9 mouse cellular contexts compared by ENCODE assay signal in the genomic region with DNA sequence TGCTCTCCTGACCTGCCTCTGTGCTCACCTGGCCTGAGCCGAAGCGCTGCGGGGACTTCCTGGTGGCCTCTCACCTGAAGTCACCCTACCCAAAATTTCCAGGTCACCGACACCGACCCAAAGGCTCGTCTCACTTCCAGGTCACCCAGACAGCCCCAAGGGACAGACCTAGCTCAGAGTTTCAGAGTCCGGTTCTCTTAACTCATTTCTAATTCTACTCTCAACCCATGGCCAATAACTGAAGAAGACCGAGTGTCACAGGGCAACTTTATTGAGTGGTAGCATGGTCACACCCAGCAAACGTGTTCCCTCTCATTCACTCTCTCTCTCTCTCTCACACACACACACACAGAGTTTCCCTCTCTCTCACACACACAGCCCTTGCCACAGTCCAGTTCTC. TPM values are rescaled to one million over a fixed set of nuclear protein-coding genes. Genes with fewer than 3 reads are reported as not detected.
DNase-seq lines count a peak whose midpoint lies in the region; ATAC-seq and TF ChIP-seq lines count a peak whose summit lies in the region.
"Had no signal": no experiment of that assay in that cellular context is flagged by ENCODE, and none has a peak within 500 bp of the region (broad histone marks: within the 10 kb centered on the region; RNA-seq: fewer than 3 reads in every experiment).

No protein-coding gene starts in this region.

- peaks cover 20% of the 10 kb centered on the region for H3K36me3 ChIP-seq in kidney, embryonic 15.5 days
- H3K36me3 ChIP-seq in hindbrain, embryonic 15.5 days, result peaks cover 7% of the 10 kb centered on the region; the same call in 1 of the 2 replicates
- H3K36me3 ChIP-seq in midbrain, embryonic 15.5 days (replicated peaks), result peaks cover 7% of the 10 kb centered on the region; the same call in 1 of the 2 replicates

- H3K9me3 ChIP-seq in kidney, embryonic 15.5 days (replicated peaks), result no peaks in the 10 kb centered on the region
- no peaks in the 10 kb centered on the region for H3K9me3 ChIP-seq in hindbrain, embryonic 15.5 days
- no peaks in the 10 kb centered on the region for H3K9me3 ChIP-seq in midbrain, embryonic 15.5 days

- no peak for TF ChIP-seq POLR2A in cortical plate, adult 2 months (IDR thresholded peaks at IDR 0.05; ENCODE audit: extremely low read depth, insufficient read depth, low read length)

- peak overlapping the region; percentile 15; the same call in 1 of the 2 replicates for H3K27ac ChIP-seq in kidney, embryonic 15.5 days
- H3K27ac ChIP-seq in cortical plate, adult 2 months (ENCODE audit: insufficient read depth, low read length), result no peak overlapping the region
- H3K27ac ChIP-seq in hindbrain, embryonic 15.5 days (replicated peaks), result no peak overlapping the region
- H3K27ac ChIP-seq in midbrain, embryonic 15.5 days, result no peak overlapping the region

- 11% methylated on average over 9 of the region's 9 CpGs for WGBS in kidney, embryonic 15.5 days
- 23% methylated on average over 9 of the region's 9 CpGs for WGBS in hindbrain, embryonic 15.5 days
- 19% methylated on average over 9 of the region's 9 CpGs for WGBS in midbrain, embryonic 15.5 days

- peaks cover 41% of the 10 kb centered on the region for H3K27me3 ChIP-seq in kidney, embryonic 15.5 days
- H3K27me3 ChIP-seq in hindbrain, embryonic 15.5 days, result peaks cover 51% of the 10 kb centered on the region
- peaks cover 48% of the 10 kb centered on the region for H3K27me3 ChIP-seq in midbrain, embryonic 15.5 days (replicated peaks)

- peak overlapping the region; percentile 59 for H3K4me3 ChIP-seq in kidney, embryonic 15.5 days (replicated peaks)
- H3K4me3 ChIP-seq in cortical plate, adult 2 months (ENCODE audit: insufficient read depth, low read length), result peak overlapping the region; percentile 29; the same call in 1 of the 2 replicates
- peak overlapping the region; percentile 46; the same call in 1 of the 2 replicates for H3K4me3 ChIP-seq in hindbrain, embryonic 15.5 days
- H3K4me3 ChIP-seq in midbrain, embryonic 15.5 days, result peak overlapping the region; percentile 40; the same call in 1 of the 2 replicates

- no peak for TF ChIP-seq CTCF in cortical plate, adult 2 months (IDR thresholded peaks at IDR 0.05; ENCODE audit: extremely low read depth, insufficient read depth, low read length)

- H3K9ac ChIP-seq in kidney, embryonic 15.5 days, result peak overlapping the region; percentile 51
- no peak overlapping the region for H3K9ac ChIP-seq in hindbrain, embryonic 15.5 days
- H3K9ac ChIP-seq in midbrain, embryonic 15.5 days, result no peak overlapping the region; the same call in 1 of the 2 replicates

- ATAC-seq in kidney, embryonic 15.5 days (replicated peaks; ENCODE audit: low FRiP score), result no peak
- no peak for ATAC-seq in hindbrain, embryonic 15.5 days (ENCODE audit: low FRiP score, low read depth)
- no peak for ATAC-seq in midbrain, embryonic 15.5 days (replicated peaks)

- no peak for DNase-seq in kidney, postnatal 36 days
- no peak for DNase-seq in layer of hippocampus, adult 9-10 months (ENCODE audit: low spot score)
- DNase-seq in layer of hippocampus, adult 8-10 months (ENCODE audit: low spot score in 2 of 2), result no peak
- DNase-seq in frontal cortex, postnatal 14 days (ENCODE audit: low spot score in 2 of 2), result no peak

- peaks cover 34% of the 10 kb centered on the region for H3K4me1 ChIP-seq in kidney, embryonic 15.5 days
- peaks cover 2% of the 10 kb centered on the region; the same call in 1 of the 2 replicates for H3K4me1 ChIP-seq in cortical plate, adult 2 months (ENCODE audit: control insufficient read depth, insufficient read depth, low read length)
- peaks cover 16% of the 10 kb centered on the region for H3K4me1 ChIP-seq in hindbrain, embryonic 15.5 days (replicated peaks)
- peaks cover 12% of the 10 kb centered on the region for H3K4me1 ChIP-seq in midbrain, embryonic 15.5 days

- peak overlapping the region; percentile 94 for H3K4me2 ChIP-seq in kidney, embryonic 15.5 days
- H3K4me2 ChIP-seq in hindbrain, embryonic 15.5 days, result peak overlapping the region; percentile 89
- H3K4me2 ChIP-seq in midbrain, embryonic 15.5 days, result peak overlapping the region; percentile 69

RNA-seq across cellular contexts. Expression of gene Sfn, which starts 1.7 kb away (rescaled TPM):
- 9.8 and 13.3 TPM in 2 replicates for polyA plus RNA-seq in kidney, embryonic 15.5 days (2015; fragmentation: Nextera tagmentation; extraction: Ambion mirVana)
- 2.1 and 2.6 TPM in 2 replicates for polyA plus RNA-seq in cortical plate, adult 2 months (2012; rRNA removed)
- 2.2 TPM in 2 replicates for polyA plus RNA-seq in hindbrain, embryonic 15.5 days (2015; fragmentation: Nextera tagmentation; extraction: Ambion mirVana)
- 1.2 and 3.4 TPM in 2 replicates for polyA plus RNA-seq in midbrain, embryonic 15.5 days (2015; fragmentation: Nextera tagmentation; extraction: Ambion mirVana)
- total RNA-seq in layer of hippocampus, adult 8-10 months (2022), result 1 to 10 TPM; 1.4 to 3.1 (median 2.1) TPM

RNA-seq across cellular contexts. Expression of gene Gpn2, which starts 16.1 kb away (rescaled TPM):
- polyA plus RNA-seq in kidney, embryonic 15.5 days (2015; fragmentation: Nextera tagmentation; extraction: Ambion mirVana), result 19.8 and 20.3 TPM in 2 replicates
- 19.4 and 22.2 TPM in 2 replicates for polyA plus RNA-seq in cortical plate, adult 2 months (2012; rRNA removed)
- 17.6 and 19.7 TPM in 2 replicates for polyA plus RNA-seq in hindbrain, embryonic 15.5 days (2015; fragmentation: Nextera tagmentation; extraction: Ambion mirVana)
- polyA plus RNA-seq in midbrain, embryonic 15.5 days (2015; fragmentation: Nextera tagmentation; extraction: Ambion mirVana), result 18.2 and 21.2 TPM in 2 replicates
- total RNA-seq in layer of hippocampus, adult 8-10 months (2022), result 10 to 100 TPM in 2 of 4 experiments, 1 to 10 TPM in 2; 9.3 to 11.8 (median 10.3) TPM

RNA-seq across cellular contexts. Expression of gene Gpatch3, which starts 25.8 kb away (rescaled TPM):
- 7.4 and 7.8 TPM in 2 replicates for polyA plus RNA-seq in kidney, embryonic 15.5 days (2015; fragmentation: Nextera tagmentation; extraction: Ambion mirVana)
- 6.3 and 7.6 TPM in 2 replicates for polyA plus RNA-seq in cortical plate, adult 2 months (2012; rRNA removed)
- 7.1 and 8.6 TPM in 2 replicates for polyA plus RNA-seq in hindbrain, embryonic 15.5 days (2015; fragmentation: Nextera tagmentation; extraction: Ambion mirVana)
- polyA plus RNA-seq in midbrain, embryonic 15.5 days (2015; fragmentation: Nextera tagmentation; extraction: Ambion mirVana), result 8.1 and 9.1 TPM in 2 replicates
- total RNA-seq in layer of hippocampus, adult 8-10 months (2022), result 1 to 10 TPM; 7.5 to 9.8 (median 8.8) TPM

RNA-seq across cellular contexts. Expression of gene Nr0b2, which starts 47.1 kb away (rescaled TPM):
- 0.44 and 0.64 TPM in 2 replicates for polyA plus RNA-seq in kidney, embryonic 15.5 days (2015; fragmentation: Nextera tagmentation; extraction: Ambion mirVana)
- polyA plus RNA-seq in cortical plate, adult 2 months (2012; rRNA removed), result not detected in 2 replicates
- polyA plus RNA-seq in hindbrain, embryonic 15.5 days (2015; fragmentation: Nextera tagmentation; extraction: Ambion mirVana), result not detected in 2 replicates
- polyA plus RNA-seq in midbrain, embryonic 15.5 days (2015; fragmentation: Nextera tagmentation; extraction: Ambion mirVana), result 0.15 TPM in 1 of 2 replicates, not detected in the other
- total RNA-seq in layer of hippocampus, adult 8-10 months (2022), result not detected
- total RNA-seq: neutrophil, adult 5-6 weeks had no signal

RNA-seq across cellular contexts. Expression of gene Zdhhc18, which starts 49.6 kb away (rescaled TPM):
- 2.5 and 3.8 TPM in 2 replicates for polyA plus RNA-seq in kidney, embryonic 15.5 days (2015; fragmentation: Nextera tagmentation; extraction: Ambion mirVana)
- 36.8 and 38.4 TPM in 2 replicates for polyA plus RNA-seq in cortical plate, adult 2 months (2012; rRNA removed)
- 12.0 and 15.8 TPM in 2 replicates for polyA plus RNA-seq in hindbrain, embryonic 15.5 days (2015; fragmentation: Nextera tagmentation; extraction: Ambion mirVana)
- 6.4 and 9.3 TPM in 2 replicates for polyA plus RNA-seq in midbrain, embryonic 15.5 days (2015; fragmentation: Nextera tagmentation; extraction: Ambion mirVana)
- 10 to 100 TPM; 30.7 to 44.0 (median 42.9) TPM for total RNA-seq in layer of hippocampus, adult 8-10 months (2022)
